Mouse (Mus musculus) ES-Bruce4 (cell line): Measurements from ENCODE around the gene Tpra1.

ENCODE experiments used
- CTCF ChIP-seq: IDR thresholded peaks from one replicate; pipeline ENCODE4 v1.8.1; 2011; ENCODE audit warnings: low read depth, low read length
- EP300 ChIP-seq: IDR thresholded peaks from 2 replicates; pipeline ENCODE4 v1.6.1; 2011; ENCODE audit warnings: low read depth, low read length; ENCODE audit not compliant: insufficient read depth

- TF ChIP-seq CTCF: no peak
- TF ChIP-seq EP300: no peak
These were observed 36.1 kb downstream of the Tpra1 start for GRCm38 (mm10) chr6:88937971-88938663.
